Mouse (Mus musculus) ES-E14 (cell line): ENCODE data around the gene Chn2.

Source experiments
- HCFC1 ChIP-seq: IDR thresholded peaks from 2 replicates; pipeline ENCODE4 v1.6.1; 2012; ENCODE audit warnings: low read length, inconsistent platforms, borderline replicate concordance; ENCODE audit not compliant: insufficient read depth
- MAFK ChIP-seq: IDR thresholded peaks from 2 replicates; pipeline ENCODE4 v1.6.1; 2014; ENCODE audit warnings: mild to moderate bottlenecking, low read depth, low read length, inconsistent platforms; ENCODE audit not compliant: insufficient read depth
- ZC3H11A ChIP-seq: IDR thresholded peaks from 2 replicates; pipeline ENCODE4 v1.6.1; 2012; ENCODE audit warnings: low read depth, mild to moderate bottlenecking, inconsistent platforms, low read length, borderline replicate concordance
- ZNF384 ChIP-seq: IDR thresholded peaks from 2 replicates; pipeline ENCODE4 v1.6.1; 2012; ENCODE audit warnings: low read depth, low read length, inconsistent platforms

- TF ChIP-seq MAFK (no peak), ZNF384 (no peak), ZC3H11A (no peak), HCFC1 (no peak)
Measured at GRCm38 (mm10) chr6:54305777-54306176, 266.4 kb downstream of the Chn2 start.
